In genomic region chr7:49375499-49375974, GRCm38 (mm10) we compare ENCODE assay signal across 9 mouse cellular contexts.
DNase-seq lines count a peak whose midpoint lies in the region; ATAC-seq and TF ChIP-seq lines count a peak whose summit lies in the region.
"Had no signal": no experiment of that assay in that cellular context is flagged by ENCODE, and none has a peak within 500 bp of the region (broad histone marks: within the 10 kb centered on the region; RNA-seq: fewer than 3 reads in every experiment).

No protein-coding gene starts in this region.

- 0 out of 2 replicates have a peak, but pooled peaks have one; percentile 16 for ATAC-seq in forebrain, embryonic 15.5 days (replicated peaks)
- peak; percentile 87 for ATAC-seq in lung, postnatal 0 days

- H3K4me3 ChIP-seq in gastrocnemius, adult 2 months, result no peak overlapping the region
- H3K4me3 ChIP-seq in forebrain, embryonic 15.5 days, result no peak overlapping the region
- H3K4me3 ChIP-seq in lung, postnatal 0 days (ENCODE audit: low read depth, low read length), result no peak overlapping the region

- H3K27ac ChIP-seq in gastrocnemius, adult 2 months, result peak overlapping the region; percentile 28; the same call in 1 of the 2 replicates
- no peak overlapping the region for H3K27ac ChIP-seq in forebrain, embryonic 15.5 days (replicated peaks)
- H3K27ac ChIP-seq in lung, postnatal 0 days (ENCODE audit: low read length), result 0 out of 2 replicates have a peak overlapping the region, but pooled peaks have one; percentile 22
- H3K27ac ChIP-seq: macrophage had no signal

- H3K36me3 ChIP-seq in forebrain, embryonic 15.5 days, result no peaks in the 10 kb centered on the region
- H3K36me3 ChIP-seq in lung, postnatal 0 days (ENCODE audit: insufficient read depth, low read length), result no peaks in the 10 kb centered on the region

- no peak overlapping the region for H3K4me2 ChIP-seq in forebrain, embryonic 15.5 days (replicated peaks)
- no peak overlapping the region for H3K4me2 ChIP-seq in lung, postnatal 0 days (replicated peaks; ENCODE audit: low read depth, low read length)

- peaks cover 9% of the 10 kb centered on the region for H3K4me1 ChIP-seq in forebrain, embryonic 15.5 days
- no peaks in the 10 kb centered on the region; the same call in 1 of the 2 replicates for H3K4me1 ChIP-seq in lung, postnatal 0 days (ENCODE audit: insufficient read depth, low read depth, low read length)

- no peaks in the 10 kb centered on the region for H3K27me3 ChIP-seq in forebrain, embryonic 15.5 days
- no peaks in the 10 kb centered on the region for H3K27me3 ChIP-seq in lung, postnatal 0 days (replicated peaks; ENCODE audit: insufficient read depth, low read length)

- no peak overlapping the region for H3K9ac ChIP-seq in forebrain, embryonic 15.5 days (replicated peaks)
- H3K9ac ChIP-seq in lung, postnatal 0 days (replicated peaks; ENCODE audit: low read depth), result no peak overlapping the region

- H3K9me3 ChIP-seq in forebrain, embryonic 15.5 days, result no peaks in the 10 kb centered on the region
- no peaks in the 10 kb centered on the region for H3K9me3 ChIP-seq in lung, postnatal 0 days (ENCODE audit: low read length)

- intact Hi-C loops in gastrocnemius, adult 2 months (cut with DNase I), result loop anchor here (5.0 kb wide), 1 partner anchor 33 kb away; no protein-coding TSS in a partner anchor

- TF ChIP-seq EP300 in lung, postnatal 0 days (IDR thresholded peaks at IDR 0.05), result peak; percentile 57

- WGBS in forebrain, embryonic 15.5 days, result 4% methylated on average over 9 of the region's 9 CpGs
- 16% methylated on average over 9 of the region's 9 CpGs for WGBS in lung, postnatal 0 days

- no peak for DNase-seq in gastrocnemius, adult 2 months
- no peak for DNase-seq in gastrocnemius, postnatal 4 days (ENCODE audit: low spot score in 2 of 2)
- DNase-seq in adrenal gland, postnatal 36 days, result peak; percentile 33 to 44
- DNase-seq in lung, postnatal 0 days (ENCODE audit: low spot score), result peak; percentile 90
- peak; percentile 61 for DNase-seq in right cerebral cortex, postnatal 4 days
- no peak for DNase-seq in B cell, adult 2 months
- no peak for DNase-seq in thymus, postnatal 4 days

- no peak for TF ChIP-seq CTCF in gastrocnemius, adult 2 months (IDR thresholded peaks at IDR 0.05)
- TF ChIP-seq CTCF in lung, postnatal 0 days (IDR thresholded peaks at IDR 0.05), result peak; percentile 15

Comparison
In these comparisons a context has a peak if more than half of its experiments do, and no peak if none do; other contexts are left out.
1. DNase-seq: peak in adrenal gland, postnatal 36 days (2 of 2), lung, postnatal 0 days (single experiment) and right cerebral cortex, postnatal 4 days (single experiment); none in gastrocnemius, adult 2 months (single experiment), gastrocnemius, postnatal 4 days (0 of 2), B cell, adult 2 months (0 of 2) and thymus, postnatal 4 days (single experiment).